Mouse (Mus musculus) lung, postnatal 0 days (tissue): ENCODE data around the gene Adgrl4.

ENCODE experiments used
- CTCF ChIP-seq: IDR thresholded peaks from 2 replicates; pipeline ENCODE4 v1.5.1; 2016; ENCODE audit warnings: antibody characterized with exemption, mild to moderate bottlenecking
- EP300 ChIP-seq: IDR thresholded peaks from 2 replicates; pipeline ENCODE4 v1.6.1; 2016; ENCODE audit warnings: antibody characterized with exemption, mild to moderate bottlenecking, control low read depth

DNA sequence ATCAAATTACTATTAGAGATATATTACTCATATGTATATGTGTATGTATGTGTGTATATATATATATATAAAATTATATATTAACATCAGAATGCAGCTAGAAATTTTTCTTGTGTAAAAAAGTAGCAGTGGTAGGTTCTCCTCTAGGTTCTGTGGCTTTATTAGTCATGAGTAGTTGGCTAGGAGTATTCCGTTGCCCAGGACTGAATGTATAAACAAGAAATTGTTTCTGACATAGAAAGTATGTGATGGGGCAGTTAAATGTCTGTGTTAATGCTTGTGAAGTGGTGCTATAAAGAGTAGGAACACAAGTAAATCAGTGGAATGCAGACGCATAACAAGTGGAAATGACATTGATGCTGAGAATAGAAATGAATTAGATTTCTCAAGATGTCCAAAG is 4.3 kb downstream of the Adgrl4 start:
- TF ChIP-seq CTCF (no peak), EP300 (no peak)
